Mouse (Mus musculus) left cerebral cortex, adult 18-20 months (tissue): ENCODE data around the gene Serpinb1c. TPM values are rescaled to one million over a fixed set of nuclear protein-coding genes. Genes with fewer than 3 reads are reported as not detected.

Source experiments
- total RNA-seq, 2 experiments: library from RNA; stranded (reverse); gene quantifications; 2 replicates each; pipeline ENCODE4 v1.2.3; 2021

Gene Serpinb1c
- total RNA-seq, 2 experiments from 2014 or later = not detected

Other genes with a start within 250 kb of the Serpinb1c start
- not detected for gene Mylk4, start 114.3 kb downstream of the Serpinb1c start, total RNA-seq
- 10 to 100 TPM; 64.3 to 70.0 TPM for gene Wrnip1, start 96.2 kb downstream of the Serpinb1c start, total RNA-seq
- gene D930007J09Rik, start 95.4 kb downstream of the Serpinb1c start, total RNA-seq = 1 to 10 TPM in 1 of 2 experiments, not detected in 1; 1.4 TPM
- gene Serpinb1a, start 47.0 kb downstream of the Serpinb1c start, total RNA-seq = 1 to 10 TPM; 4.9 to 6.4 TPM
- 1 to 10 TPM in 1 of 2 experiments, under 1 TPM in 1; 0.89 to 1.5 TPM for gene Serpinb6b, start 67.0 kb upstream of the Serpinb1c start, total RNA-seq
- 1 to 10 TPM; 5.7 to 7.0 TPM for gene Serpinb9, start 105.0 kb upstream of the Serpinb1c start, total RNA-seq
- gene Serpinb9b, start 129.2 kb upstream of the Serpinb1c start, total RNA-seq = not detected
- 1 to 10 TPM; 1.2 to 1.9 TPM for gene Serpinb1b, start 180.4 kb upstream of the Serpinb1c start, total RNA-seq